Mouse (Mus musculus): ENCODE measurements around the gene Ttll12.

Ttll12 gene

DNA sequence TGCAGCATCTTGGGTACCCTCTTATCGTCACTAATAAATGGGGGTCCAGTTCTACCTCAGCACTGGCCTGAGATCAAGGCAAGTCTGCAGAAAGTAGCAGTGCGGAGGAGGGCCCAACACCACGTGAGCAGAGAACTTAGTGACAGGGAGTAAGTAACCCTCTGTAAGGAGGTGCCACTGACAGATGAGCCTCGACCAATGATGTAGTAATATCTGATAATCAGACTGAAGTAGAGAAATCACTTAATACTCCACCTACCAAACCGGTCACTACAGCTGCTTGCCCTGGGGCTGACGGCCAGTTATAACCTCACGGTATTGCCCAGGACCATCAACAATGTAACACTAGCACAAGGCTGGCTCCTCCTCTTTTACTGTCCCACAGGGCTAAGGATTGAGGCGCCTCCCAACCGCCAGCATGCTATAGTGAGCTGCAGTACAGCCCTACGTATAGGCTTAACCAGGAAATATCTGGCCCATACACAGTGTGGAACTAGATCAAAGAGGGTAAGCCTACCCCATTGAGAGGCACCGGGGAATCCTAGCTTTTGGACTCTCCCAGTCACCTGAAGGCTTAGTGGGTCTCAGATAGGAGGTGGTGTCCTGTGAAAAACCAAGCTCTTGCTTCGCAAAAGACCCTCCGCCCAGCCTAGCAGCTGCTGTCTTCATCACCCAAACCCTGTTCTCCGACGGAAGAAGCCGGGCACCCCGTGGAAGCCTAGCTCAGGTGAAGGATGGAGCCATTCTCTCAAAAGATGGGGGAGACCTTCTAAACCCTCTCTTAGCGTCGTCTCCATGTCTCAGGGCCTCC is 1.1 kb downstream of the Ttll12 start:
- DNase-seq (ENCODE audit: low spot score), result no peak

DNA sequence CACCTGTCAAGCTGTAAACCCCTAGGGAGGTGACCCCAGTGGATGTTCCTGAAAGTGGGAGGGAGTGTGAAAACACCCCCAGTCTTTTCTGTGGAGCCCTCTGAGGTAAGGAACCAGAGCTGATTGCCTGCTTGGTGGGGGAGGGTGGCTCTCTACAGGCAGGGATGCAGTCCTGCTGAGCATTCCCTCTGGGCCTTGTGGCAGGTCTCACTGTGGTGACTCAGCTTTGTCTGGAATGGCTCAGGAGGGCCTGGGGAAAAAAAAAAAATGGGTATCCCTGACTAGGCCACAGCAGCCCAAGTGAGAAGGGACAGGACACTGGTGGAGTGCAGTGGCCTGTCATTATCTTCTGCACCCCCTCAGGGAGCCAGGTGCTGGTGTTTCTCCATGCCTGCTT is 1.8 kb downstream of the Ttll12 start:
- DNase-seq (ENCODE audit: low spot score), result no peak

DNA sequence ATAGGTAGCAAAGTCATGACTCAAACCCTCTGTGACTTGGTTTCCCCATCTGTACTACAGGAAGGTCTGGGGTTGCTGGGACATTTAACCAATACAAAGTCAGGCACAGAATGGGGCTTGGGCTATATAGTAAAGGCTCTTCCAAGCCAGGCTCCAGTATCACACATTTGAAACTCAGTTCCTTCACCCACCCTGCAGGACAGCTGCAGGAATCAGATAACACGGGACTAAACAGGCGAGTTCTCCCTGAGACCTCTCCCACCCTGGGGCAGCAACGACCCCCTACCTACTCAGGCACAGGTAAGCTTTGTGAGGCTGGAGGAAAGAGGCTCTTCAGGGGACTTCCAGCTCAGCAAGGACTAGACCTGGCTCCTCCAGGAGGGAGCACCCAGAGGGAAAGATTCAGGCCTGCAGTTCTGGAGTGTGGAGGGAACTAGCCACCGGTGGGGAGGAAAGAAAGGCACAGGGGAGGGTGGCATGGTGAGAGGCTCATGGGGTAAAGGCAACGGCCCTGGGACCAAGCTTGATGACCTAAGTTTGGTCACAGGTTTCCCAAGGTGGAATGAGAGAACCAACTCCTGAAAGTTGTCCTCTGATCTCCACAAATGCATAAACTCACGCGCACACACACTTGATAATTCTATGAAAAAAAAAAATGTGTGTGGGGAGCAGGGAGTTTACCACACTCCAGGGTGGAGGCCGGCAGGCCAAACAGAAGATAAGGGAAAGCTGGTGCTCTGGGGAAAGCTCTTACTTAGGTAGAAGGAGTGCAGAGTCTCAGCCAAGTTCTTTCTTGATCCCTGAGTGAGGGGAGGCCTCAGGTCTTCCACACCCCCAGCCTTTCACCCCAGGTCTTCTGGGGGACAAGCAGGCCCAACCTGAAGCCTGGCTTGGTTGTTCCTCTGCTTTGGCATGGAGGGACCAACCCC is 2.4 kb downstream of the Ttll12 start:
- no peak for DNase-seq (ENCODE audit: low spot score)

DNA sequence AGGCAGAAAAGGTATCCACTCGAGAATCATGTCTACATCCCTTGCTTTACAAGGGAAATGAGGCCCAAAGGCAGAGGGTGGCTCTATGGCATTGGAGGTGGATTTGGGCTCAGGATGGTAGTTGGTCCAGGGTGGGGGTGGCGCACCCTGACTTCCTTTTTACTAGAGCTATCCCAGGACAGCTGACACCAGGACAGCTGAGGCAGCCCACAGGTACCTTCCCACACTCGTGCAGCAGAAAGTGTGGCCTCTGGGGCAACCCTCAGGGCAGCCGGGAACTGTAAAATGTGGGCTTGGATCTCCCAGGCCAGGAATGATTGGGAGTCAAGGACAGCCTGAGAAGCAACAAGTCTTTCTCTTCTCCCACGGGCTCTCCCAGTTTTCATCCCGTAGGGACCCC is 3.2 kb downstream of the Ttll12 start:
- DNase-seq (ENCODE audit: low spot score), result no peak

DNA sequence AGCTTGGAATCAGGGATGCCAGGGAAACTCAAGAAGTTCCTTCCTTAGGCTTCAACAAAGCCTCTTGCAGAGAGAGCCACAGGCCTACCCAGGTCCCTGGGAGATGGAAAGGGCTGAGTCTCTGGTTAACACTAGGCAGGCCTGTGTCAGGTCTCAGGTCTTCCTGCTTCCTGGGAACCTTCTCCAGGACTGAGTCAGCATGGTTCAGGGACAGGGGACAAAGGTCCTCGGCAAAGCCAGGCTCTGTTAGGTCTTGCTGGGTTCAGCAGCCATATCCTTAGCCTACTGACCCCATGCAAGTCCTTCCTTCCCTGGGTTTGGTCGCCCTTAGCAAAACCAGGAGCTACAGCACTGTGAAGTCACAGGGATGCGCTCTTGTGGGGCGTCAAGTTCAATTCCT is 4.1 kb downstream of the Ttll12 start:
- DNase-seq (ENCODE audit: low spot score), result no peak

DNA sequence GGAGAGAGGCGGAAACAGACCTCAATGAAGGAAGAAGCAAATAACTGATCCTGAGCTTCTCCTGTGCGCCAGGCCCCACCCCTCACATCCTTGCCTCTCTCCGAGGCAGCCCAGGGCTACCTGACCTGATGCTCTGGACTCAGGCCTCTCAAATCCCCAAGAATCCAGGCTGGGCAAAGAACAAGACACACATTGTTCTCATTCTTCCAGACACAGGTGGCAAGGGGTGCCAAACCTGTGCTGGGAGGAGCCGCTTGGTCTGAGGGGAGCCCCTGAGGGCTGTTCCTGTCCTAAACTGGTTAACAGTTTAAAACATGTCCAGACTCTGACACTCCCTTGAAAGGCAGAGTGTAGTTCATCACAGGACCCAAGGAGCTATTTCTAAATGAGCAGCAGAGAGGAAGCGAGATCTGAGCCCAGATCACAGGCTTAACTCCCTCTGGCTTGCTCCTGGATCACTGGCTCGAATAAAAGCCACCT is 10.2 kb downstream of the Ttll12 start:
- no peak for DNase-seq (ENCODE audit: low spot score)

DNA sequence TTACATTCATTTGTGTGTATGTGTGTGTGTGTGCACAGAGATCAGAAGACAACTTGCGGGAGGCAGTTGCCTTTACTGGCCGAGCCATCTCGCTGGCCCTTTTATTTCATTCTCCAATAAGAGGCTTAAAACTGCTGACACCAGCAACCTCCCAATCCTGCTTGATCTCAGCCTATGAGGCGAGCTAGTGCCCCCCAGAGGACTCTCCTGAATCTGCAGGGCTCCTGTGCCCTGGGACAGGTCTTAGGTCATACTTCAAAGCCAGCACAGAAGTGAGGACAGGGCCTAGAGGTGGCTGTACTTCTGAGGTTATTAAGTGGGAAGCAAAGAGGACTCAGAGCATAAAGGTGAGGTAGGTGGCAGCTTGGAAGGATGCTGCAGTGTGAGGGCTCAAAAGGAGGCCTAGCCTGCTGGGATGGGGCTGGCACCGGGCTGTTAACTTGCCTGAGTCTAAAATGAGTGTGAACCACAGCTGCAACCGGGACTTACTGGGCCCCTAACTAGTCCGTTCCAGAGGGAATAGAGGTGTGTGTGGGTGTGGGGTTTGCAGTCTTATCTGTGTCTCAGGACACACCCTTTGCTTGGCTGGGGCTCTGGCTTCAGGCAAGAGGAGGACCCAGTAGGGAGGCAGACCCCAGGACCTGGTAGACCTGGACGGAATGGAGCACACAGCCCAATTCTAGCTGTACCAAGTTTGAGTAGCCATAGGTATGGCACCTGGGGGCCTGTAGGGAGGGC is 11.4 kb downstream of the Ttll12 start:
- no peak for DNase-seq (ENCODE audit: low spot score)

DNA sequence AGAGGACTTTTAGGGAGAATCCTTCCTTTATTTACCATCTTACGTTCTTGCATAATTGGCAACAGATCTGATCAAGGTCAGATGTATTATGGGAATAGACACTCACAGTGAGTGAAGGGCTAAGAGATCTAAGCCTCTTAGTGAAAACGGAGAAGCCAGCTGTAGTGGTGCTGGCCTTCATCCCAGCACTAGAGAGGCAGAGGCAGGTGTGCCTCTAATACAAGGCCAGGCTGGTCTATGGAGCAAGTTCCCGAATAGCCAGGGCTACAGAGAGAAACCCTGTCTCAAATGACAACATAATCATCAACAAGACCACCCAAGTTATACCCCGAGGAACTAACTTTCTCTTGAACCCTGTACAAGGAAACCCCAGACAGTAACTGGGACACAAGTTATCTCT is 12.0 kb downstream of the Ttll12 start:
- no peak for DNase-seq (ENCODE audit: low spot score)

DNA sequence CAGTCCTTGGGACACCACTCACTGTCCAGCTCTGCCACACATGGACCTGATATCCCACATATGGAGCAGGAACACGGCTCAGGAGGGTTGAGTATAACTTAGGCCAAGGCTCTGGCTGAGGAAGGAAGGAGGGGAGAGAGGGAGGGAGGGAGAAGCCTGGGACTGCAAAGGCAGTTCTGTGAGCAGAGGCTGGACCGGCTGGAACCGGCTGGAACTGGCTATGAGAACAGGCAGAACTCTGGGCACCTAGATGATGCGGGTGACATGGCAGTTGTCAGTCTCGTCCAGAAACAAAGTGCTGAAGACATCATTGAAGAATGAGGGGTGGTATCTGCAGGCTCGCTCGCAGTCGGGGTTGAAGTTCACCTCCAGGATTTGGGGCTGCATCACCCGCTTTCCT is 18.3 kb downstream of the Ttll12 start:
- no peak for DNase-seq (ENCODE audit: low spot score)

DNA sequence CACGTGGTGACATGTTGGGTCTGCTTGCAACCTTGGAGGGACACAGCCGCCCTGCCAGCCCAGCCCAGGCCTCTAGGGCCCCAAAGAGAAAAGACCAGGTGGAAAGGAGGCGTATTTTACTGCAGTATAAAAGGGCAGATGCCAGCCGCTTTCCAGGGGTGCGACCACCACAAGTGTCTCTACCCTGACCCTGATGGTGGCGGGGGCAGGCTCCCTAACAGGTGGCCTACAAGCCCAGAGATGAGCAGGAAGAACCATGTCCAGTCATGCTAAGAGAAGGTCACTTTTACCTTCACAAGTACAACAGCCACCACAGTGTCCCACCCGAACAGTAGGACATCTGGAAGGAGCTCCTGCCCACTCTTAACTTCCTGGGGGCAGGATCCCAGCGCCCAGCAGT is 19.4 kb downstream of the Ttll12 start:
- no peak for DNase-seq (ENCODE audit: low spot score)

DNA sequence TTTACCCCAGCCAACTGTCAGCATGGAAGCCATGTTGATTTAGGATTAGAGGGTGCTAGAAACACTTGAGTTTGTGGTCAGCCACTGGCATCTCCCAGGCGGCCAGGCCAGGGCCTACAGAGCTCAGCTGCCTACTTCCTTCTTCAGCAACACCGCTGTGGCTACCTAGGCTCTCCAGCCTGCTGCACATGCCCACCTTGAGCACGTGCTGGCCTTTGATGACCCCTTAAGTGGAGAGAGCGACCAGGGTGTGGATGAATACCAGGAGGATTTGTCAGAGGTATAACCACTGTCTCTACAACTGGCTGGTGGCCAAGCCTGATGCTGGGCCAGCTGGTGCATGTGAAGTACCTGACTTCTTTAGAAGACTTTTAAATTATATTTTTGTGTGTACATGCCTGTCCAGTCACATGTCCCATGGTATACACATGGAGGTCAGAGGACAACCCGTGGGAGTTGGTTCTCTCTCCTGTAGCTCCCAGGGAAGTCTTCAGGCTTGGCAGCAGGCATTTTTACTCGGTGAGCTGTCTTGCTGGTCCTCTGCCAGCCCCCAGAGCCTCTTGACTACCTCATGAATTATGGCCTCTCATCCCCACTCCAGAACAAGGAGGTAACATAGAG is 20.1 kb downstream of the Ttll12 start:
- DNase-seq (ENCODE audit: low spot score), result no peak

DNA sequence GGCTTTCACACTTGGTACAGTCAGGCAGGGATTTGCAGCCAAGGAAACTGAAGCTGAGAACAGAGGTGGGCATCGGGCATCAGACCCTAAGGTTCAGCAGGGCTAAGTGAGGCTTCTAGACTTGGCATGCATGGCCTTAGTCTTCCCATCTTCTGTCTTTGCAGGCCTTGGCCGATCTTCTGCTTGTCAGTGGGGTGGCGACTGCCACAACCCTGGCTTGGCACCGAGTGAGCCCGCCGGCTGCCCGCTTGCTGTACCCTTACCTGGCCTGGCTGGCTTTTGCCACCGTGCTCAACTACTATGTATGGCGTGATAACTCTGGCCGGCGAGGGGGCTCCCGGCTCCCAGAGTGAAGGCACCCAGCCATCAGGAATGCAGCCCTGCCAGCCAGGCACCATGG is 21.4 kb downstream of the Ttll12 start:
- DNase-seq (ENCODE audit: low spot score), result no peak

DNA sequence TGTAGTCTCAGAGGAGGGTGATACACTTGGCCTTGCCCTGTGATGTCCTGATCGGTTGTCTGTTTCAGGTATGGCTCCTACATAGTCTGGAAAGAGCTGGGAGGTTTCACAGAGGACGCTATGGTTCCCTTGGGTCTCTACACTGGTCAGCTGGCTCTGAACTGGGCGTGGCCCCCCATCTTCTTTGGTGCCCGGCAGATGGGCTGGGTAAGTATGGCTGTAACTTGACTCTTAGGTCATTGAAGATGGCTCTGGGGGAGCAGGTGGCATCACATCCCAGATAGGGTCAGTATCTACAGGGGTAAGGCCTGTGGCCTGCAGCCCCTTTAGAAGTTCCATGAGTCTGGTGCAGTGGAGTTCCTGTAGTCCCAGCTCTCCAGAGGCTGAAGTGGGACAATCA is 22.8 kb downstream of the Ttll12 start:
- DNase-seq (ENCODE audit: low spot score), result no peak

DNA sequence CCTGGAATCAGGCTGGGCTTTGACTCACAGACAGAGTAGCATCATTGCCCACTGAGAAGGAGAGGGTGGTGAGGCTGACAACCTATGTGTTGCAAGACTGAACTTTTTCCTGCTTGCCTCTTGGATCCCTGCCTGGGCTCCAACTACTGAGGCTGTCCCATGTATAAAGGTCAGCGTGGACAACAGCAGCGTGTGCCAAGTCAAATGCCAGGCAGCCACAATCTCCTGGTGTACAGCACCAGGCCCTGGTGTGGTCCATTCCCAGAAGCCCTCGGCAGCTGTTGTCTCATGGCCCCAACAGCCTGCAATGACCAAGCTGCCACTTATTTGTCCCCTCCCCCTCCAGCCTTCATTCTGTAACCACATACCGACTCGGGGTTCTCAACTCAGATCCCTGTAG is 23.3 kb downstream of the Ttll12 start:
- DNase-seq (ENCODE audit: low spot score), result no peak

DNA sequence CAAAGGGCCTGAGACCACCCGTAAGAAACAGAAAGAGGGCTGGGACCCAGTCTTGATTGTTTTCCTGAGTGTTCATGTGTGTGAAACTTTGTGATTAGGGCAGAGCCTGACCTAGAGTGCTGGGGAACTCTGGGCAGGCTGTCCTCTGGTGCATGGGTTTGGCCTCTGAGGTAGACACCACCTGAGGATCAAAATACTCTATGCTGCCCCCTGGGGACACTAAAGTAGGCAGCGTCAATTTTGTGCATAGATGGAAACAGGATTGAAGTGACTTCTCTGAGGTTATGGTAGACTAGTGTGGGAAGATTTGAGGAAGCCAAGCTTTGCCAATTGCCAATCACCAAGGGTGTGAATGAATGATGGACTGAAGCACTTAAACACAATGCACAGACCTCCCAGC is 24.3 kb downstream of the Ttll12 start:
- no peak for DNase-seq (ENCODE audit: low spot score)

DNA sequence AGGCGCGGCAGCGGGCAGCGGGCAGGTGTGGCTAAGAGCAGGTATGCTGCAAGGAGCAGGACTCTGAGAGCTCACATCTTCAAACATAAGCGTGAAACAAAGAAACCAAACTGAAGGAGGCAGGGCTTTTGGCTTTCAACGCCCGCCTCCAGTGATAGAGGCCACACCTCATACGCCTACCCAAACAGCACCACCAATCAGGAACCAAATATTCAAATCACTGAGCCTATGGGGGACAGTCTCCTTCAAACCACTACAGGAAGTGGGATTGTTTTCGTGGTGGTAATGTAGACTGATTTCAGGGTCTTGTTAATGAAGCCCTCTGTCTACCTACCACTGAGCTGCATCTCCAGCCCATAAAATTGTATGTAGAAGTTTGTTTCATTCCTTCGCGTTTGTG is 25.3 kb downstream of the Ttll12 start:
- DNase-seq (ENCODE audit: low spot score), result no peak

DNA sequence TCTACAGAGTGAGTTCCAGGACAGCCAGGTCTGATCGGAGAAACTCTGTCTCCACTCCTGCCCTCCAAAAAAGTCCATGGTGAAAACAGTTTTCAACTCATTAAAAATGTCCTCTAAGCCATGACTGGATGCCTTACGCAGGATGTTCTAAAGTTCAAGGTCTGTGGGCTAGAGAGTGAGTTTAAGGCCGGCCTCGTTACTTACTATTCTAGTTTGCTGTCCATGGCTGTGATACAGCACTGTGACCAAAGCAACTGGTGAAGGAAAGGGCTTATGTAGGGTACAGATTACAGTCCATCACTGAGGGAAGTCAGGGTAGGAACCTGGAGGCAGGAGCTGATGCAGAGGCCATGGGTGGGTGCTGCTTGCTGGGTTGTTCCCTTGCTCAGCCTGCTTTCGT is 26.4 kb downstream of the Ttll12 start:
- no peak for DNase-seq (ENCODE audit: low spot score)

DNA sequence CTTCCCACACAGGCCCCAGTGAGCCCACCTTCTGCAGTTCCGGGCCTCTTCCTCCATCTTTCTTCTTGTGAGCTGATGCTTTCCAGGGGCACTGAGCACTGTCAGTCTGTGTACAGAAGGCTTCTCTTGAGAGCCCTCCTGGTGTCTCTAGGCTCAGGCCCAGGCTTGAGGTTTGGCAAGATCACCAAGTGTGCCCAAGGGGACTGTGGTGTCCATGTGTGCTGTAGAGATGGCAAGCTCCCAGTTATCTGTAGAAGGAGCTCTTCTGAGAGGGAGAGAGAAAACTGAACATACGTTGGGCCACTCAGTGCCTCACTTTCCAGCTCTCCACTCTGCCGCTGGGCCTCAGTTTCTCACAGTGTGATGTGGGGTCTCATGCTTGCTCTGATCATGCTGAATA is 27.2 kb downstream of the Ttll12 start:
- no peak for DNase-seq (ENCODE audit: low spot score)

DNA sequence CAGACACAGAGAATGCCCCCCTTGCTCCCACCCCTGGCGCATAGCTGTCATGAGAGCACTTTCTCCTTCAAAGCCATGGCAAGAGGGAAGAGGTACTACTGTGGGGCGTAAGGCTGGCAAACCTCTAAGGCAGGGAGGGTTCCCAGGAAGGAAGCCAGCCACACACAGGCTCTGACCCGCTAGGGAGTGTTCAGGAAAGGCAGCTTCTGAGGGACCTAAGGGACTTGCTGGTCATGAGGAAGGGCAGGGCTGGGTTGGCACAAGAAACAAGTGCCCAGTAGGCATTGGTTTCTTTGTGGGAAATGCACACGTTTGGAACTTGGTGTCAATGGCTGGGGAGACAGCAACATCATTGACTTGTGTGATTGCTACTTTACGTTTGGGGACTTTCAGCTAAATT is 29.0 kb downstream of the Ttll12 start:
- no peak for DNase-seq (ENCODE audit: low spot score)

DNA sequence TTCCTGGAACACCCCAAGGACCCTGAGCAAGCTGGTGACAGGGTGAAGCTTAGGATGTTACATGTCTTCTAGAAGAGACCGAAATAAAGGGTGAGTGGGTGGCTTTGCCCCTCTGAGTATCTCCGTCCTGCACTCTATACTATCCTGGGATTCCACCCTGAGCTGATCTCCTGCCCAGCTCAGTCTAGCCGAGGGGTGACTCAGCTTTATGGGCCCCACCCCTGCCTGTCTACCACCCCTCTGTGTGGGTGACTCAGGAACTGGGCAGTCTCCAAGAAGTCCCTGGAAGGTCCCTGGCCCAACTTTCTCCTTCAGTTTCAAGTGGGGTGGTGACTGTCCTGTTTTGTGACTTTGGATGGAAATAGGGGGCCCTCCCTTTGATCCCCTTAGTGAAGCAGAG is 29.5 kb downstream of the Ttll12 start:
- DNase-seq (ENCODE audit: low spot score), result no peak

DNA sequence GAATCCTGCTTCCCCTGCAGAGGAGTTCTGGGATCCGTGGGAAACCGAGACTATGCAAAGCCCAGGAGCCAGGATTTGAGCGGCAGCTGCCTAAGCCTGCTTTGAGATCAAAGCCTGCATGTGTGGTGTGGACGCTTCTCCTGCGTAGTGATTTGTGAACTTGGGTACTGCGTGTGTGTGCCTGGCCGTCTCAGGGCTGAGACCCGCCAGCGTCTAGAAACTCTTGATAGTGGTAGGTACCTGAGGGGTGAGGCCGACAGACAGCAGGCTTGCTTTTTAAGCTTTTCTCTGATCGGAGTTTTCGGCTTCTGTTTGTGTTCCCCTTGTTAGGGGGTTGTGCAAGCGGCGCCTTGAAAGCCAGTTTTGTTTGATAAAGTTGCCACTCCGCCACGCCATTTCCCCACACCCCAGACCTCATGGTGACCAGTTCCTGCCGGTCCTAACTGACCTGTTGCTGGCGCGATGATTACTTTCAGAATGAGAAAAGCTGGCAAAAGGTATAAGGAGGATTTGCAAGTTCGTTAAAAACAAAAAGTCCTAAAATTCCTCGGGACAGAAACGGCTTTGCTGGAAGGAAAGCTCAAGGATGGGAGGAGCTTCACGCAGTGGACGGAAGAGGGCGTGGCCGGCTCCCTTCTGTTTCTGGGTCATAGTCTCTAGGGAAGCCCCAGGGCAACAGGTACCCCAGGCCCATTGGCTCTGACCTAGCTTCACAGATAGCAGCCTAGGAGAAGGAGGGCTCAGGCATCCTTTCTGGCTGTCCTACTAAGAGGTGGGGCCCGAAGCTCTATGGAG is 30.9 kb downstream of the Ttll12 start:
- DNase-seq (ENCODE audit: low spot score), result no peak
